Mouse (Mus musculus) left cerebral cortex, postnatal 10 days (tissue): Measurements from ENCODE around the gene Sun2. TPM values are rescaled to one million over a fixed set of nuclear protein-coding genes. Genes with fewer than 3 reads are reported as not detected.
A peak's percentile ranks its signal among the peaks of the same experiment; 100 is the strongest.

Source experiments
- DNase-seq, 2 experiments: peaks; one replicate each; pipeline ENCODE4 v3.0.0; 2021 to 2022; ENCODE audit warnings: low spot score in 2 of 2, mixed read lengths in 1 of 2; ENCODE audit errors: extremely low spot score in 1 of 2
- intact Hi-C: fragments of 180-260 bp; cut with DNase I; formaldehyde crosslinking; loops from one replicate; pipeline ENCODE4 v1.15.1; 2025
- total RNA-seq, 2 experiments: library from RNA; stranded (reverse); gene quantifications; 2 replicates each; pipeline ENCODE4 v1.2.3; 2021

The Sun2 gene
- total RNA-seq, result 10 to 100 TPM; 14.9 to 20.2 TPM

GRCm38 (mm10) chr15:79741921-79742705, at the start of gene Sun2:
TSS of gene Sun2 (minus strand) at chr15:79742536.
- intact Hi-C loops, result no loop called here

GRCm38 (mm10) chr15:79791502-79791901, 49.2 kb upstream of the Sun2 start:
- DNase-seq, result no peak
- intact Hi-C loops, result no loop called here

More at GRCm38 (mm10) chr15:79741921-79742705, at the start of gene Sun2:
- peak; percentile 87 to 96 for DNase-seq

DNA sequence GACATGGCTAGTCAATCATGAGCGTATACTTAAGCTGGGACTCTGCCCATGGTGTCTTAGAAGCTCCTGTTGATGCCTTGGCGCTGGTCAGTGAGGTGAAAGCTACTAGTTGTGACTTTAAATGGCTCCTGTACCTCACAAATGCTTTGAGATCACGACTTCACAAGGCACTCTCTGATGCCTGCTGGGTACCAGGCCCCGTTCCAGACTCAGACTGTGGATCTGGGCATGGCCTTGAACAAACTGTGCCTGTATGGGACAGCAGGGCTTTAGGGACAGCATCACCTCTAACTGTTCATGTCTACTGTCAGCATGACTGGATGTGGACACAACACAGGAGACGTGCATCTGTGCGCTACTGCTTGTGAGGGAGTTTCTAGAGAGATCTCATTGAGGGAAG, 48.6 kb upstream of the Sun2 start:
- intact Hi-C loops, result no loop called here

DNA sequence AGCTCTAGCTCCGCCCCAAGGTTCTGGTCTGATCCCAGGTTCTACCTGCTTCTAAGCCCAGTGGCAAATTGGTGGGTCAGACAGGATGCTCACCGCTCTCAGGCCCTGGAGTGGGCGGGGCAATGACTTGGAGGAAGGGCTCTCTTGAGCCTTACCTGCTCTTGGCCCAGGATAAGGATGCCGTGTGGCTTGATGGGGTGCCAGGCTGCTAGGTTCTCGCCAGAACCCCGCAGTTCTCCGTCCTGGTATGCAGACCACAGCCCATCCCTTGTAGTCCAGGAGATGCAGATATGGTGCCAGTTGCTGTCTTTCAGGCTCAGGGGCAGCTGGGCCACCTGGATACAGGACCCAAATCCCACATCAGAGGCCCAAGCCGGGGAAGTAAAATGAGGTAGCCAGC, 47.8 kb upstream of the Sun2 start:
- intact Hi-C loops, result no loop called here

More for the DNA sequence above, 48.6 kb upstream of the Sun2 start:
- DNase-seq, result no peak

GRCm38 (mm10) chr15:79787815-79788214, 45.5 kb upstream of the Sun2 start:
- peak in 1 of 2 experiments; percentile 30 for DNase-seq
- intact Hi-C loops, result no loop called here

More for the DNA sequence above, 47.8 kb upstream of the Sun2 start:
- DNase-seq, result peak in 1 of 2 experiments; percentile 30

DNA sequence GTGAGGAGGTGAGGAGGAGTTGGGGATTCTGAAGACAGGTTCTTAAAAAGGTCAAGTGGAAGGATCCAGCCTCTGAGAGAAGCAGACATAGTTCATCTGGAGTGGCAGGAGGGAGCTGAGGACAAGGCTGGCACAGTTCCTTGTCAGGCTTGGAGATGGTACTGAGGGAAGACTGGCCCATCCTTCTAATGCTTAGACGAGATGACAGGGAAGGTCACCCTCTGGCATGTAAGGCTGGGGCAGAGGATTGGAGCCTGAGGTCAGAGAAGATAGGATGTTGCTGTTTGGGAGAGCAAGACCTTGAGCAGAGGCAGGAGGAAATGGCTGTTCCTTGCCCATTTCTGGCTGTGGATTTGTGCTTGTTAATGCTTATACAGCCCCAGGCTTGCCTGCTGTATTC, 42.7 kb upstream of the Sun2 start:
- DNase-seq, result no peak
- intact Hi-C loops, result no loop called here

DNA sequence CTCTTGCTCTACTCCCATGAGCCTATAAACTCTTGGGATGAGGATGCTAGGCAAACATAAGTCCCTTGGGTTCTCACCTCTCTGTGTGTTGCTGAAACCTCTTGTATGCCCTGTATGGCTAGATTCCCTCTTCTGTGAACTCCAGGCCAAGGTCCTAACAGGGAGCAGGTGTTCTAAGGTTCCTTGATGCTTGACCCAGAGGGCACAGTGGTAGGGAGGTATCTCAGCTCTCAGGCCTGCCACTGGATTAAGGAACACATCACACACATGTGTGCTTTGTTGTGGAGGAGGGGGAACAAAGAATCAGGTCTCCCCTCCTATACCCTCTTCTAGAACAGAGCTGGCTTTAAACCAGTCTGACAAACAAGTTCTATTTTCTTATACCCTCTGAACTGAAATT, 35.4 kb upstream of the Sun2 start, which contains the start of gene Dnal4:
TSS of gene Dnal4 (minus strand) at position 101 of the 400 bp plus-strand sequence.
- DNase-seq, result no peak
- intact Hi-C loops, result no loop called here

- DNase-seq, result peak in 1 of 2 experiments; percentile 31
These were observed 33.3 kb upstream of the Sun2 start for GRCm38 (mm10) chr15:79775662-79776061.

GRCm38 (mm10) chr15:79774117-79775027, 32.0 kb upstream of the Sun2 start:
- intact Hi-C loops, result no loop called here
- peak; percentile 97 to 98 for DNase-seq

More at GRCm38 (mm10) chr15:79775662-79776061, 33.3 kb upstream of the Sun2 start:
- intact Hi-C loops, result no loop called here

- intact Hi-C loops, result no loop called here
- DNase-seq, result no peak
These were observed 28.4 kb upstream of the Sun2 start for GRCm38 (mm10) chr15:79770629-79771240.

DNA sequence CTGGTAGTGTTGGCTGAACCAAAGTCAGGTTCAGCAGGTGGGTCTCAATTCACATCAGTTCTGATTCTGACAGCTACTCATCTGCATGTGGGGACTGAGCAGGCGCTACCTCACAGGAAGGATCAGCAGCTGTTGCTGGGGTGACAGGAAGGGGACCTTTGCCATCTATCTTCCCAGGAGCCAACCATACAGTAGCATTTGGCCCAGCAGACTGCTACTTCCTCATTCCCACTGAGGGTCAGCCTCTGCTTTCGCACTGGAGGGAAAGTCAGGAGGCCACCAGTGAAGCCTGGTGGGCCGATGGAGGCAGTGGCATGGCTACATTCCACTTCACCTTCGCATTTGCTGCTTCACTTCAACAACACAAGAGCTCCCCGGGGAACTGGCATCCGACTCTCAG, 26.0 kb upstream of the Sun2 start:
- intact Hi-C loops, result no loop called here

GRCm38 (mm10) chr15:79767327-79767961, 25.1 kb upstream of the Sun2 start:
- intact Hi-C loops, result no loop called here

More for the DNA sequence above, 26.0 kb upstream of the Sun2 start:
- DNase-seq, result no peak

GRCm38 (mm10) chr15:79766586-79767071, 24.3 kb upstream of the Sun2 start:
- intact Hi-C loops, result no loop called here
- no peak for DNase-seq

More at GRCm38 (mm10) chr15:79767327-79767961, 25.1 kb upstream of the Sun2 start:
- no peak for DNase-seq

DNA sequence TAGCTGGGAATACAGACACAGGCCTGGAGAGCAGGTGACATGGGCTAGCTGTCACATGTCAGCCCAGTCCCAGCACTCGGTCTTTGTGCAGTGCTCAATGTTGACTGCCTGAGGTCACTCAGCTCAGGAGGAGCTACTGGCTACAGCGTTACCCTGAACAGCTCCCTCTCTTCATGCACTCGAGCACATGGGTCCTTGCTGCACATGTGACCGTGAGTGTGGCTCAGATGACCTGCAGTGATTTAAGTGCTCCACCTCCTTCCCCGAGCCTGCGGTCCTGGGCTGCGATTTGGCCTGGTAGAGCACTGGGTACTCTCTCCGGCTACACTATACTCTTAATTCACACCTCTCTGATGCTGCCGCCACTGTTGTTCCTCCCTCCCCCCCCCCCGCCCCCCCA, 23.8 kb upstream of the Sun2 start:
- no peak for DNase-seq
- intact Hi-C loops, result no loop called here

- no peak for DNase-seq
- intact Hi-C loops, result no loop called here
These were observed 23.0 kb upstream of the Sun2 start for GRCm38 (mm10) chr15:79765361-79765760.

- intact Hi-C loops, result no loop called here
- DNase-seq, result no peak
These were observed 22.4 kb upstream of the Sun2 start for GRCm38 (mm10) chr15:79764539-79765267.

GRCm38 (mm10) chr15:79763601-79764246, 21.4 kb upstream of the Sun2 start:
- DNase-seq, result no peak

More at GRCm38 (mm10) chr15:79763601-79764246, 21.4 kb upstream of the Sun2 start:
- intact Hi-C loops, result no loop called here
